Mouse (Mus musculus): ENCODE measurements around the gene Nell1. TPM values are rescaled to one million over a fixed set of nuclear protein-coding genes. Genes with fewer than 3 reads are reported as not detected.

Gene Nell1
- polyA plus RNA-seq, 1 experiment from 2014 or later, result 2.7 TPM

DNA sequence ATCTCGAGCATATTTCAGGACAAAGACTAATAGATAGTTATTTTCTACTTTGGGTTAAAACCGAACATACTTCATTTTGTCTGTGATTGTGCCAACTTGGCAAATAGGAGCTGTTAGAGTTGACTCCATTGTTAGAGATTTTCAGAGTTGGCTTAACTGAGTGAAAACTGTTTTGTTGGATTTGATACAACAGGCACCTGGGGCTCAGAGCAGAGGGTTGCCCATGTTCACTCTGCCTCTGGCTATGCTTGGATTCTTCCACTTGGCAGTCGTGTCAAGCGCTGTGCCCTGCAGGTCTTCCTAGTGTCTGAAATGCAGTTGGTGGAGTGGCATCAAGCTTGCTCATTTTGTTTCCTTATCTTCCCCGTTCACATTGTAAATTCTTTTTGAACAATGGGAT is 363.6 kb downstream of the Nell1 start:
- Histone ChIP-seq H3K4me1 (no peaks in the 10 kb centered on the region), H3K9me3 (no peaks in the 10 kb centered on the region), H3K27ac (no peak overlapping the region), H3K4me3 (no peak overlapping the region), H3K4me2 (replicated peaks) (no peak overlapping the region), H3K9ac (no peak overlapping the region), H3K36me3 (no peaks in the 10 kb centered on the region), H3K27me3 (no peaks in the 10 kb centered on the region)
- WGBS, result 85% methylated on average over 5 of the region's 5 CpGs
- no peak for ATAC-seq (ENCODE audit: insufficient number of reproducible peaks, insufficient read depth, low FRiP score, low TSS enrichment)

DNA sequence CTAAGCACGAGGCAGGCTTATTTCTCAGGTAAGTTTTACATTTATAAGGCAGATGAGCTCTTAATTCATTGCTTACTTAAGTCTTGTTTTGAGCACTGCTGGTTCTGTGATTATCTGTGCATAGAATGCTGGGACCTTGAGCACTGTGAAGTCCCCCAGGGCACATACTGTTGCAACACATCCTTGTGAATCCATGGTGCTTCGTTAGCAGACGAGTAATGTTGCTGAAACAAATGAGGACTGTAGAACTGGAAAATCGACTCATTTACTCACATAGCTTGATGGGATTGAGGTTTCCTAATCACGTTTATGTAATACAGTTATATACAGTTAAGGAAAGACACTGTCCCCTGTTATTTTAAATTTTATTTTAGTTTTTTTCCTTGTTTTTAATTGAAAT is 364.1 kb downstream of the Nell1 start:
- 68% methylated on average over 5 of the region's 5 CpGs for WGBS
- Histone ChIP-seq H3K9me3 (no peaks in the 10 kb centered on the region), H3K4me3 (no peak overlapping the region), H3K9ac (no peak overlapping the region), H3K4me2 (replicated peaks) (no peak overlapping the region), H3K4me1 (no peaks in the 10 kb centered on the region), H3K27me3 (no peaks in the 10 kb centered on the region), H3K27ac (no peak overlapping the region), H3K36me3 (no peaks in the 10 kb centered on the region)
- ATAC-seq (ENCODE audit: insufficient number of reproducible peaks, insufficient read depth, low FRiP score, low TSS enrichment), result no peak

DNA sequence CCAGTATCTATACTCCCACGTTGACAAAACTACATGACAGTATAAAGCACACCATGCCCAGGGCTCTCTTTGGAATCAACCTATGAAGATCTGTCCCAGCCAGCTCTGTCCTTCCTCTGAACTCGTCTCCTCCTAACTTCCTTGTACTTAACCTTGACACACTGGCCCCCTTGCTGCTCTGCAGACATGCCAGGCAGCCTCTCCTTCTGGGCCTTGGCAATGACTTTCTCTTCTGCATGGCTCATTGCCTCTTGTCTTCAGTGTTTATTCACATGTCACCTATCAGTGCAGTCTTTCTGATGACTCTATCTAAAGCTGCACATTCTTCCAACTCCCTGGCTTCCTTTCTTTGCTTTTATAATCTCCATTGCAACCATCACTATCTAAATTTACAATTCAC is 376.9 kb downstream of the Nell1 start:
- H3K27me3 ChIP-seq, result no peaks in the 10 kb centered on the region
- H3K4me1 ChIP-seq, result no peaks in the 10 kb centered on the region
- no peak overlapping the region for H3K4me2 ChIP-seq (replicated peaks)
- no peak overlapping the region for H3K4me3 ChIP-seq
- H3K27ac ChIP-seq, result no peak overlapping the region
- no peak overlapping the region for H3K9ac ChIP-seq
- no peak for ATAC-seq (ENCODE audit: insufficient number of reproducible peaks, insufficient read depth, low FRiP score, low TSS enrichment)
- no peaks in the 10 kb centered on the region for H3K9me3 ChIP-seq
- no peaks in the 10 kb centered on the region for H3K36me3 ChIP-seq
- WGBS, result 59% methylated on average over 2 of the region's 2 CpGs

DNA sequence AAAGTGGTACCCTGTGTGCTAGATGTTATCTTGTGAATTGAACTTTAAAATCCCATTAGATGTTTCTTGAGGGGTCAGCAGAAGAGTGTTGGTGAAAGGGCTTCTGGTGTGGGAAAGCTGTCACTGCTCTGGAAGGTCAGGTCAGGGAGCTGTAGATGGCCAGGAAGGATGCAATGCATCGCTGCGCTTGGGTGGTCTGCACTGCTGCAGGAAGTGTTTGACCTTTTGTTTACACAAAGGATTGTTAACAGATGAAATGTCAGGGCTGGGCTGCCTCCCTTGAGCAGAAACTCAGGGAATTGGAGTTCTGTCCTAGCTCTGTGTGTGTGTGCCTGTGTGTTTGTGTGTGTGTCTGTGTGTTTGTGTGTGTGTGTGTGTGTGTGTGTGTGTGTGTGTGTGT is 382.5 kb downstream of the Nell1 start:
- no peak for ATAC-seq (ENCODE audit: insufficient number of reproducible peaks, insufficient read depth, low FRiP score, low TSS enrichment)
- no peak overlapping the region for H3K4me3 ChIP-seq
- H3K9ac ChIP-seq, result no peak overlapping the region
- 20% methylated on average over 2 of the region's 2 CpGs for WGBS
- no peak overlapping the region for H3K27ac ChIP-seq
- no peaks in the 10 kb centered on the region for H3K36me3 ChIP-seq
- H3K4me2 ChIP-seq (replicated peaks), result no peak overlapping the region
- no peaks in the 10 kb centered on the region for H3K9me3 ChIP-seq
- H3K4me1 ChIP-seq, result no peaks in the 10 kb centered on the region
- no peaks in the 10 kb centered on the region for H3K27me3 ChIP-seq

DNA sequence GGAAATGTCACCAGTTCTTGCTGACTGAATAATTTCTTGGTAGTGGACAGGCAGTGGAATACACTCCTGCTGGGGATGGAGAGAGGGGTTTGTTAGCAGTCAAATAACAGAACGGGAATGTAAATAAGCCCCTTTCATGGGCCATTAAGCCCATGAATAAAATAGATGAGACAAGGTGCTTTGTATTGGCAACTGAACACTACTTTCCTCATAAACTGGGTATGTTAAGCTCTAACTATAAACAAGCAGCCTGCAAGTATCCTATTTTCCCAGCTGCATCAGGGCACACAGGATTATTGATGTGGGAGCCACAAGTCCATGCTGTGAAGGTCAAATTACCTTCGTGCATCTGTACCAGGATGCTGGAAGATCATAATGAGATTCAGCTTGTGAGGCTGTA is 387.4 kb downstream of the Nell1 start:
- Histone ChIP-seq H3K27me3 (no peaks in the 10 kb centered on the region), H3K36me3 (no peaks in the 10 kb centered on the region), H3K9ac (no peak overlapping the region), H3K9me3 (no peaks in the 10 kb centered on the region), H3K4me2 (replicated peaks) (no peak overlapping the region), H3K27ac (no peak overlapping the region), H3K4me3 (no peak overlapping the region), H3K4me1 (no peaks in the 10 kb centered on the region)
- no peak for ATAC-seq (ENCODE audit: insufficient number of reproducible peaks, insufficient read depth, low FRiP score, low TSS enrichment)
- WGBS, result 27% methylated on average over 2 of the region's 2 CpGs

DNA sequence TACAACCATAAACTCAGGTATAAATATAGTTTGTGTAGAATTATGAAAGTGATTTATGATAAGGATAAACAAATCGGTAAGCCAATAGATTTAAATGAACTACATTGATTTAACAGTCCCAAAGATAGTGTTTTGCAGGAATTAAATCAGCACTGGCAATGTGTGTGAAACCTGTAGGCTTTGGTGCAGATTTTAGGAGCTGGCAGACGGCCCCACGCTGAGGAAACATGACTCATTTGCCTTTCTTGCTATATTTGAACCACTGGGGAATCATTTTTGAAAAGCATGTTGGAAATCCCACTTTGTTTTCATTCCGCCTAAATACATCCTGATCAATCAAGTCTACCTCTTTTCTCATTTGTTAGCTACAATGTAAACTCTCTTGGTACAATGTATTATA is 400.2 kb downstream of the Nell1 start:
- H3K36me3 ChIP-seq, result no peaks in the 10 kb centered on the region
- H3K9me3 ChIP-seq, result no peaks in the 10 kb centered on the region
- no peaks in the 10 kb centered on the region for H3K27me3 ChIP-seq
- 80% methylated on average over 4 of the region's 4 CpGs for WGBS
- H3K4me1 ChIP-seq, result no peaks in the 10 kb centered on the region
- H3K9ac ChIP-seq, result no peak overlapping the region
- no peak overlapping the region for H3K4me2 ChIP-seq (replicated peaks)
- no peak overlapping the region for H3K27ac ChIP-seq
- ATAC-seq (ENCODE audit: insufficient number of reproducible peaks, insufficient read depth, low FRiP score, low TSS enrichment), result no peak
- H3K4me3 ChIP-seq, result no peak overlapping the region

DNA sequence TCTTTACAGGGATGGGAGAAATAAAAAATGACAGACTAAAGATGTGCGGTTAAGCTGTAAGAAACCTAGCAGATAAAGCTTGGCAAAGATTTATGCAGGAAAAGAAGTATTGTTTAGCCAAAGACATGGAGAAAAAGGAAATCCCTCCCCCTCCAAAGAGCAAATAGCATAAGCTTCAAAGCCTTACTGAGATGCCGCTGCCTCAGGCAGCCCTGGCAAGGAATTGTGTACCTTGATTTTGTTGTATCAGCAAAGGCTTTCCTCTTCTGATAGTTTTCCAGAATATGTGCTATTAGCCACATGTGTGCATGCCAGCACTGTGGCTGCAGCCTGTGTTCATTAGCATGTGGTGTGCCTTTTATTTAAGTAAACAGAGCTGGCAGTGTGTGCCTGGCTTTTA is 435.8 kb downstream of the Nell1 start:
- WGBS, result 77% methylated on average over 2 of the region's 2 CpGs
- no peaks in the 10 kb centered on the region for H3K9me3 ChIP-seq

DNA sequence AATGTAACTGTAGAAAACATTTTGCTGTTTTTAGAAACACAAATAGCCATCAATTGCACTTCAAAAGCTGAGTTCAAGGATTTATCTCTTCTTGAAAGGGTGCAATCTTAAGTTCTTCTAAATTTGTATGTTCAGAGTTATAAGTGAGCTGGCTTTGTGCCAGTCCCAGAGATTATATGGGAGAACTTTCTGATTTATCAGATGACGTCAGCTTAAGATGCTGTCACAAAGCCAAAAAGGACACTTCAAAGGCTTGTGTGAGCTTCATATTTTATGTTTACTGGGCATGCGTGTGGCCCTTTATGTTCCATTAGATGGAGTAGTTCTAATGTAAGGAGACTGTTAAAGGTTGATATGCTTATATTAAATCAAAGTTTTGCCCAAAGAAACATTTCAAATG is 445.3 kb downstream of the Nell1 start:
- no peak overlapping the region for H3K27ac ChIP-seq
- WGBS, result 78% methylated on average over 2 of the region's 2 CpGs
- no peaks in the 10 kb centered on the region for H3K36me3 ChIP-seq
- no peaks in the 10 kb centered on the region for H3K27me3 ChIP-seq
- no peaks in the 10 kb centered on the region for H3K4me1 ChIP-seq
- no peak overlapping the region for H3K9ac ChIP-seq
- ATAC-seq (ENCODE audit: insufficient number of reproducible peaks, insufficient read depth, low FRiP score, low TSS enrichment), result no peak
- no peak overlapping the region for H3K4me2 ChIP-seq (replicated peaks)
- H3K4me3 ChIP-seq, result no peak overlapping the region
- H3K9me3 ChIP-seq, result no peaks in the 10 kb centered on the region

More for the DNA sequence above, 435.8 kb downstream of the Nell1 start:
- no peaks in the 10 kb centered on the region for H3K4me1 ChIP-seq
- no peak overlapping the region for H3K9ac ChIP-seq
- H3K27me3 ChIP-seq, result no peaks in the 10 kb centered on the region
- H3K4me3 ChIP-seq, result no peak overlapping the region
- no peak for ATAC-seq (ENCODE audit: insufficient number of reproducible peaks, insufficient read depth, low FRiP score, low TSS enrichment)
- H3K36me3 ChIP-seq, result no peaks in the 10 kb centered on the region
- no peak overlapping the region for H3K4me2 ChIP-seq (replicated peaks)
- no peak overlapping the region for H3K27ac ChIP-seq

DNA sequence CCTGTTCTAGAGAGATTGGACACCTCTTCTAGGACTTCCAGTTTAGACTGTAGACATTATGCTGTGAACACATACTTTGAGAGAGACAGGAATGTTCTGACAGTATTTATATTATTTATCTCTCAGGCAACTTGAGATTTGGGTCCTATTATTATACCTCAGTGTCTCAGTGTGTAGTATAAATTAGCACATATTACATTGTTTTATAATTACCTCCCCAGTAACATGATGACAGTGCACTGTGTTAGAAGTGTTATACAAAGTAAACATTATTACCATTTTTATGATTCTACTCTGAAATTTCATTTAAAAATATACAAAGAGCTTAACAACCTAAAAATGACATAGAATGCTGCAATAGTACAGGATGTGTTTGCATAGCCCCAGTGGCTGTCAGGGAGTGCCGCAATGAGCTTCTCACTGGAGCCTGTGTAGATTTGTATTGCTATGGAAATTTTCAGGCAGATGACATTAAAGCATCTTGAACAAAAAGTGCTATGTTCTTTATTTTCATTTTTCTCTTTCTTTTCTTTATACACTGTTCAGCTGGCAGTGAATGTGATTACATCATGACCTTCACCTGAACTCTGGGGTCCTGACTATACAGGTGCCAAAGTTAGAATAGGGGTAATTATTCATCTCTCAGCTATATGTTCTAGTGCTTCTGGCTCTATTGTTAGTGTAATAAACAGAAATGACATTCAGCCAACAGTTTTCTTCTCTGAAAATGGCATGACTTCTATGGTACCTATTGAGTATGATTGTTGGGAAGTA is 447.9 kb downstream of the Nell1 start:
- H3K27me3 ChIP-seq, result no peaks in the 10 kb centered on the region
- no peak for ATAC-seq (ENCODE audit: insufficient number of reproducible peaks, insufficient read depth, low FRiP score, low TSS enrichment)
- H3K27ac ChIP-seq, result no peak overlapping the region
- H3K36me3 ChIP-seq, result no peaks in the 10 kb centered on the region
- no peaks in the 10 kb centered on the region for H3K4me1 ChIP-seq
- H3K4me2 ChIP-seq (replicated peaks), result no peak overlapping the region
- H3K9ac ChIP-seq, result no peak overlapping the region
- no peaks in the 10 kb centered on the region for H3K9me3 ChIP-seq
- WGBS, result 86% methylated on average over 1 of the region's 1 CpGs
- H3K4me3 ChIP-seq, result no peak overlapping the region

DNA sequence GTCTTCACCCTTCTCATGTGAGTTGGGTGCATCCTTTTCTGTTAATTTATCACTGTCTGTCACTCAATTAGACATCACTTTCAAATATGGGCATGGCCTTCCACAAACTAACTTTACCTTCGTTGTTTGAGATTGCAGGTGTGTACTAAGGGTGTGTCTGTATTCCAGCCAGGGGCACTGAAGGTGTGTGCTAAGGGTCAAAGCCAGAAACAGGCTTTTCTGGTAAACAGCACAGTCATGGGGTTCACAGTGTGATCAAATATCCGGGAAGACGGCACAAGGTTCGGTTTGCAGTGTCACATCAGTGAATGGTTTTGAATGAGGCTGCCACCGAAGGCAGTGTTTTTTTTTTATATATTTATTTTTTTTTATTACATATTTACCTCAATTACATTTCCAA is 455.1 kb downstream of the Nell1 start:
- Histone ChIP-seq H3K9me3 (no peaks in the 10 kb centered on the region), H3K27me3 (no peaks in the 10 kb centered on the region), H3K4me2 (replicated peaks) (no peak overlapping the region), H3K36me3 (no peaks in the 10 kb centered on the region), H3K27ac (no peak overlapping the region), H3K9ac (no peak overlapping the region), H3K4me1 (no peaks in the 10 kb centered on the region), H3K4me3 (no peak overlapping the region)
- ATAC-seq (ENCODE audit: insufficient number of reproducible peaks, insufficient read depth, low FRiP score, low TSS enrichment), result no peak
- 87% methylated on average over 5 of the region's 5 CpGs for WGBS

DNA sequence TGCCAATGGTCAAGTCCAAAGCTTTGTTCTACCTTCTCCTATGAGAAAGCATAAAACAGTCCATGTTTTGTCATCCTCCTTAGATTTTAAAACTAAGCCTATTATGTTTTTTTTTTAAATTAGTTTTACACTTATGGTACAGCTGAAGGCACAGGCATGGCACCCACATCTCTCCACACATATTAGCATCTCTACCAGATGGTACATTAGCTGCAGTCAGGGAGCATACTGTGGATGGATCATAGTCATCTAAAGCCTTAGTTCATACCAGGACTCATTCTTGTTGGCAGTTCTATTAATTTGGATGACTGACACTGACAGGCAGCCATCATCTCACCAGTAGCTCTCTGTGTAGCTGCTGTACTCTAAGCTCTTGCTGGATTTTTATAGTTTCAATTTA is 466.6 kb downstream of the Nell1 start:
- Histone ChIP-seq H3K9ac (no peak overlapping the region), H3K4me3 (no peak overlapping the region), H3K4me1 (no peaks in the 10 kb centered on the region), H3K4me2 (replicated peaks) (no peak overlapping the region), H3K27me3 (no peaks in the 10 kb centered on the region), H3K27ac (no peak overlapping the region), H3K9me3 (no peaks in the 10 kb centered on the region), H3K36me3 (no peaks in the 10 kb centered on the region)
- no peak for ATAC-seq (ENCODE audit: insufficient number of reproducible peaks, insufficient read depth, low FRiP score, low TSS enrichment)

DNA sequence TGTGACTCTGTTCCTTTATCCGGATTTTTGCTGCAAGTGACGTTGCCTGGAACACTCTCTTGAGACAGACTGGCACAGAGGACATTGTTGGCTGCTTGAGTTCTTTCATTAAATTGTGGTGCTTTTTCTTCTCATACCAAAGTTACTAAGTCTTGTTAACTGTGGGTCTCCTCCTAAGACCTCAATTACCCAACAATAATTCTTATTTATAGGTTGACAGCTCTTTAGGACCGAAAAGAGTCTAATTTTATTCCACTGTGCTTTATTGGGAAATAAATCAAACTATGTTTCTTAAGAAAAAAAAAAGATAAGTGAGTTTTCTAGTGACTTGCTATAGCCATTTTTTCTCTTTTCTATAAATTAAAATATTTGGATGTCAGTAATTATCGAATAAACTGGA is 472.7 kb downstream of the Nell1 start:
- no peak overlapping the region for H3K9ac ChIP-seq
- H3K9me3 ChIP-seq, result no peaks in the 10 kb centered on the region
- H3K27me3 ChIP-seq, result no peaks in the 10 kb centered on the region
- H3K27ac ChIP-seq, result no peak overlapping the region
- ATAC-seq (ENCODE audit: insufficient number of reproducible peaks, insufficient read depth, low FRiP score, low TSS enrichment), result no peak
- WGBS, result 88% methylated on average over 4 of the region's 4 CpGs
- H3K4me2 ChIP-seq (replicated peaks), result no peak overlapping the region
- H3K4me3 ChIP-seq, result no peak overlapping the region
- H3K4me1 ChIP-seq, result no peaks in the 10 kb centered on the region
- H3K36me3 ChIP-seq, result no peaks in the 10 kb centered on the region

DNA sequence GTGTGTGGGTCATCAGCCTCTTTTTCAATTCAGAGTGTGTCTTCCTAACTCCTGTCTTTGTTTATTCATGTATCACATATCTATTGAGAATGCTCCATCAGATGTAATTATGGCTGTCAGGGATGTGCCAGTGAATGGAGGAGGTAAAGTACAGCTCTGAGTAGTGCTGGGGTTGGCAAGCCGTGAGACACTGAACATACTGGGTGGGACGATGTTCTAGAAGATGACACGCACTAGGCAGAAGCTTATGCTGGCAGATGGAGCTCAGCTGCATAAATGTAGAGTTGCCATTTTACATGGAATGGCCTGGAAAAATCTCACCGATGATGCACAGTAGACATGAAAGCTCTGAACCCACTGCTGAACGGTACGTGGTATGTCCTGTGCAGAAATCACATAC is 493.1 kb downstream of the Nell1 start:
- no peaks in the 10 kb centered on the region for H3K4me1 ChIP-seq
- H3K36me3 ChIP-seq, result no peaks in the 10 kb centered on the region
- WGBS, result 90% methylated on average over 6 of the region's 6 CpGs
- no peak overlapping the region for H3K27ac ChIP-seq
- no peak for ATAC-seq (ENCODE audit: insufficient number of reproducible peaks, insufficient read depth, low FRiP score, low TSS enrichment)
- H3K4me3 ChIP-seq, result no peak overlapping the region
- no peaks in the 10 kb centered on the region for H3K9me3 ChIP-seq
- H3K27me3 ChIP-seq, result no peaks in the 10 kb centered on the region
- no peak overlapping the region for H3K4me2 ChIP-seq (replicated peaks)
- H3K9ac ChIP-seq, result no peak overlapping the region

All from embryonic facial prominence, embryonic 12.5 days (tissue).